Mouse (Mus musculus) brain, embryonic 14.5 days (tissue): ENCODE measurements around the gene Ehd3. TPM values are rescaled to one million over a fixed set of nuclear protein-coding genes. Genes with fewer than 3 reads are reported as not detected.

ENCODE experiments used
- DNase-seq: peaks from one replicate; pipeline ENCODE4 v3.0.0-alpha.2; 2011; ENCODE audit warnings: low read depth
- CTCF ChIP-seq: fragments of 200-500 bp; IDR thresholded peaks from 2 replicates; pipeline ENCODE4 v1.5.1; 2012; ENCODE audit warnings: inconsistent platforms, mild to moderate bottlenecking, moderate library complexity, borderline replicate concordance; ENCODE audit not compliant: insufficient read depth, insufficient read length; ENCODE audit errors: extremely low read depth
- POLR2A ChIP-seq: fragments of 200-500 bp; IDR thresholded peaks from 2 replicates; pipeline ENCODE4 v1.6.1; 2012; ENCODE audit warnings: mild to moderate bottlenecking, inconsistent platforms, borderline replicate concordance; ENCODE audit not compliant: poor library complexity, insufficient read depth, insufficient read length, severe bottlenecking; ENCODE audit errors: extremely low read depth
- polyA plus RNA-seq: library from polyadenylated mRNA; depleted of rRNA; stranded (reverse); fragments of >200 nt; gene quantifications from 2 replicates; pipeline ENCODE4 v1.2.3, GENCODE M21; 2012

Gene Ehd3
- polyA plus RNA-seq, 1 experiment: 19.5 TPM

- no peak for TF ChIP-seq CTCF
- no peak for TF ChIP-seq POLR2A
- DNase-seq: peak; percentile 19
These were observed 27.5 kb downstream of the Ehd3 start for GRCm38 (mm10) chr17:73831427-73831826.

GRCm38 (mm10) chr17:73832901-73833300, 29.0 kb downstream of the Ehd3 start:
- no peak for DNase-seq
- TF ChIP-seq POLR2A: no peak
- no peak for TF ChIP-seq CTCF

GRCm38 (mm10) chr17:73833474-73833873, 29.5 kb downstream of the Ehd3 start:
- TF ChIP-seq CTCF: no peak
- TF ChIP-seq POLR2A: no peak

GRCm38 (mm10) chr17:73836601-73837000, 32.7 kb downstream of the Ehd3 start:
- TF ChIP-seq POLR2A (no peak), CTCF (no peak)
- no peak for DNase-seq

More at GRCm38 (mm10) chr17:73833474-73833873, 29.5 kb downstream of the Ehd3 start:
- DNase-seq: no peak

- no peak for DNase-seq
These were observed 33.3 kb downstream of the Ehd3 start for GRCm38 (mm10) chr17:73837244-73837643.

GRCm38 (mm10) chr17:73839086-73839835, 35.3 kb downstream of the Ehd3 start:
- no peak for TF ChIP-seq CTCF
- no peak for TF ChIP-seq POLR2A
- peak; percentile 11 for DNase-seq

More at GRCm38 (mm10) chr17:73837244-73837643, 33.3 kb downstream of the Ehd3 start:
- TF ChIP-seq CTCF (no peak), POLR2A (no peak)

- peak; percentile 40 for DNase-seq
These were observed 35.9 kb downstream of the Ehd3 start for GRCm38 (mm10) chr17:73839876-73840275.

GRCm38 (mm10) chr17:73842963-73843362, 39.0 kb downstream of the Ehd3 start:
- DNase-seq: no peak

GRCm38 (mm10) chr17:73845632-73846031, 41.7 kb downstream of the Ehd3 start:
- no peak for TF ChIP-seq POLR2A
- TF ChIP-seq CTCF: no peak
- no peak for DNase-seq

More at GRCm38 (mm10) chr17:73842963-73843362, 39.0 kb downstream of the Ehd3 start:
- TF ChIP-seq POLR2A (no peak), CTCF (no peak)

- TF ChIP-seq POLR2A (no peak), CTCF (no peak)
- no peak for DNase-seq
These were observed 43.5 kb downstream of the Ehd3 start for GRCm38 (mm10) chr17:73847399-73847798.

- TF ChIP-seq POLR2A: no peak
- no peak for TF ChIP-seq CTCF
- DNase-seq: no peak
These were observed 49.1 kb downstream of the Ehd3 start for GRCm38 (mm10) chr17:73853041-73853440.

- no peak for DNase-seq
- no peak for TF ChIP-seq POLR2A
- no peak for TF ChIP-seq CTCF
These were observed 49.8 kb downstream of the Ehd3 start for GRCm38 (mm10) chr17:73853717-73854116.

GRCm38 (mm10) chr17:73869008-73869685, 65.2 kb downstream of the Ehd3 start:
- no peak for TF ChIP-seq POLR2A
- TF ChIP-seq CTCF: no peak

GRCm38 (mm10) chr17:73870956-73871605, 67.1 kb downstream of the Ehd3 start:
- TF ChIP-seq POLR2A (no peak), CTCF (no peak)

More at GRCm38 (mm10) chr17:73869008-73869685, 65.2 kb downstream of the Ehd3 start:
- no peak for DNase-seq

GRCm38 (mm10) chr17:73875268-73875667, 71.3 kb downstream of the Ehd3 start:
- TF ChIP-seq CTCF: no peak
- no peak for TF ChIP-seq POLR2A
- DNase-seq: no peak

More at GRCm38 (mm10) chr17:73870956-73871605, 67.1 kb downstream of the Ehd3 start:
- no peak for DNase-seq
